Mouse (Mus musculus) embryonic fibroblast, embryonic 13.5 days (primary cell): ENCODE data around the gene Naif1.

Source experiments
- CTCF ChIP-seq: IDR thresholded peaks from 2 replicates; pipeline ENCODE4 v1.5.1; 2011; ENCODE audit warnings: mild to moderate bottlenecking, control low read depth, low read length, moderate library complexity, borderline replicate concordance; ENCODE audit not compliant: insufficient read depth
- POLR2A ChIP-seq: IDR thresholded peaks from 2 replicates; pipeline ENCODE4 v1.6.1; 2011; ENCODE audit warnings: low read depth, mild to moderate bottlenecking, control low read depth, low read length, moderate library complexity

GRCm38 (mm10) chr2:32407144-32407824, 43.0 kb upstream of the Naif1 start:
- TF ChIP-seq CTCF: no peak
- TF ChIP-seq POLR2A: no peak
